Mouse (Mus musculus) kidney, adult 2 months (tissue): ENCODE data around the gene Fam76a.

ENCODE experiments used
- CTCF ChIP-seq: fragments of 200-500 bp; conservative IDR thresholded peaks from 2 replicates; pipeline ENCODE4 v1.5.1; 2011; ENCODE audit warnings: low read depth, mild to moderate bottlenecking, control low read depth, low read length, moderate library complexity, mixed read lengths; ENCODE audit not compliant: insufficient read depth, insufficient read length
- POLR2A ChIP-seq: fragments of 200-500 bp; IDR thresholded peaks from one replicate; pipeline ENCODE4 v1.6.1; 2011; ENCODE audit warnings: low read depth, low read length, control low read depth

DNA sequence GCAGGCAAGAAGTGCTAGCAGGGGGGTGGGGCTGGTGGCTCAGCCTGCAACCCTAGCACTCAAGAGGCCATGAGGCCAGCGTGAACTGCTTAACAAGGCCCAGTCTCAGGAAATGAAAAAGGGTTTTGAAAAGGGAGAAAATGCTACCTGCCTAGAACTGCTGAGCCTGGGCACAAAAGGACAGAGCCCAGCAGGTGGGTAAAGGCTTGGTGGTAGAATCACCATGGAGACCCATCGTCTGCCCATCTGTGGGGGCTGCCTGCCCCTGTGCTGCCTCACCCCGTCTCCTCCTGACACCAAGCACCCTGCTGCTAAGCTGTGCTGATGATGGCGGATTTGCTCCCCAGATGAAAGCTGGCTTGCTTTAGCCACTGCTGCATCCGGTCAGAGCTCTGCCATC is 42.1 kb upstream of the Fam76a start:
- TF ChIP-seq CTCF, result no peak
- no peak for TF ChIP-seq POLR2A
